Mouse (Mus musculus): ENCODE measurements around the gene Pacsin1. TPM values are rescaled to one million over a fixed set of nuclear protein-coding genes. Genes with fewer than 3 reads are reported as not detected.

Pacsin1 gene
- polyA plus RNA-seq, 1 experiment: 12.0 TPM

GRCm38 (mm10) chr17:27678924-27679813, 23.9 kb downstream of the Pacsin1 start:
- Histone ChIP-seq H3K4me3 (replicated peaks; ENCODE audit: control insufficient read depth, low read depth, low read length) (no peak overlapping the region), H3K27ac (ENCODE audit: control insufficient read depth, insufficient read depth, low read depth, low read length, poor library complexity) (no peak overlapping the region), H3K4me1 (ENCODE audit: control insufficient read depth, insufficient read depth, low read length) (no peaks in the 10 kb centered on the region)
- no peak for TF ChIP-seq POLR2A (IDR thresholded peaks at IDR 0.05; ENCODE audit: borderline replicate concordance, control insufficient read depth, low read depth, low read length)
- TF ChIP-seq CTCF (IDR thresholded peaks at IDR 0.05; ENCODE audit: control insufficient read depth, insufficient read depth, low read length): no peak
- 67% methylated on average over 11 of the region's 11 CpGs for WGBS

- TF ChIP-seq POLR2A (IDR thresholded peaks at IDR 0.05; ENCODE audit: borderline replicate concordance, control insufficient read depth, low read depth, low read length): no peak
- TF ChIP-seq CTCF (IDR thresholded peaks at IDR 0.05; ENCODE audit: control insufficient read depth, insufficient read depth, low read length): no peak
- H3K27ac ChIP-seq (ENCODE audit: control insufficient read depth, insufficient read depth, low read depth, low read length, poor library complexity): no peak overlapping the region
- WGBS: 2% methylated on average over 50 of the region's 53 CpGs
- H3K4me3 ChIP-seq (replicated peaks; ENCODE audit: control insufficient read depth, low read depth, low read length): no peak overlapping the region
- H3K4me1 ChIP-seq (ENCODE audit: control insufficient read depth, insufficient read depth, low read length): no peaks in the 10 kb centered on the region
Observed at GRCm38 (mm10) chr17:27684886-27685549, 29.7 kb downstream of the Pacsin1 start.

- no peak overlapping the region for H3K27ac ChIP-seq (ENCODE audit: control insufficient read depth, insufficient read depth, low read depth, low read length, poor library complexity)
- no peak overlapping the region for H3K4me3 ChIP-seq (replicated peaks; ENCODE audit: control insufficient read depth, low read depth, low read length)
- no peaks in the 10 kb centered on the region for H3K4me1 ChIP-seq (ENCODE audit: control insufficient read depth, insufficient read depth, low read length)
- WGBS: 4% methylated on average over 11 of the region's 11 CpGs
- TF ChIP-seq CTCF (IDR thresholded peaks at IDR 0.05; ENCODE audit: control insufficient read depth, insufficient read depth, low read length) (no peak), POLR2A (IDR thresholded peaks at IDR 0.05; ENCODE audit: borderline replicate concordance, control insufficient read depth, low read depth, low read length) (no peak)
Observed at GRCm38 (mm10) chr17:27685550-27685913, 30.2 kb downstream of the Pacsin1 start.

- TF ChIP-seq CTCF (IDR thresholded peaks at IDR 0.05; ENCODE audit: control insufficient read depth, insufficient read depth, low read length): no peak
- TF ChIP-seq POLR2A (IDR thresholded peaks at IDR 0.05; ENCODE audit: borderline replicate concordance, control insufficient read depth, low read depth, low read length): no peak
- H3K4me3 ChIP-seq (replicated peaks; ENCODE audit: control insufficient read depth, low read depth, low read length): no peak overlapping the region
- H3K4me1 ChIP-seq (ENCODE audit: control insufficient read depth, insufficient read depth, low read length): no peaks in the 10 kb centered on the region
- WGBS: 17% methylated on average over 5 of the region's 5 CpGs
- H3K27ac ChIP-seq (ENCODE audit: control insufficient read depth, insufficient read depth, low read depth, low read length, poor library complexity): no peak overlapping the region
Observed at GRCm38 (mm10) chr17:27686395-27686794, 31.1 kb downstream of the Pacsin1 start.

- TF ChIP-seq POLR2A (IDR thresholded peaks at IDR 0.05; ENCODE audit: borderline replicate concordance, control insufficient read depth, low read depth, low read length) (no peak), CTCF (IDR thresholded peaks at IDR 0.05; ENCODE audit: control insufficient read depth, insufficient read depth, low read length) (no peak)
- H3K4me3 ChIP-seq (replicated peaks; ENCODE audit: control insufficient read depth, low read depth, low read length): no peak overlapping the region
- H3K27ac ChIP-seq (ENCODE audit: control insufficient read depth, insufficient read depth, low read depth, low read length, poor library complexity): no peak overlapping the region
- no peaks in the 10 kb centered on the region for H3K4me1 ChIP-seq (ENCODE audit: control insufficient read depth, insufficient read depth, low read length)
- 46% methylated on average over 14 of the region's 14 CpGs for WGBS
Observed at GRCm38 (mm10) chr17:27690993-27691693, 35.8 kb downstream of the Pacsin1 start.

- WGBS: 71% methylated on average over 17 of the region's 17 CpGs
- TF ChIP-seq CTCF (IDR thresholded peaks at IDR 0.05; ENCODE audit: control insufficient read depth, insufficient read depth, low read length) (no peak), POLR2A (IDR thresholded peaks at IDR 0.05; ENCODE audit: borderline replicate concordance, control insufficient read depth, low read depth, low read length) (no peak)
Observed at GRCm38 (mm10) chr17:27699641-27700244, 44.4 kb downstream of the Pacsin1 start.

GRCm38 (mm10) chr17:27700812-27701211, 45.5 kb downstream of the Pacsin1 start:
- Histone ChIP-seq H3K4me1 (ENCODE audit: control insufficient read depth, insufficient read depth, low read length) (no peaks in the 10 kb centered on the region), H3K4me3 (replicated peaks; ENCODE audit: control insufficient read depth, low read depth, low read length) (no peak overlapping the region), H3K27ac (ENCODE audit: control insufficient read depth, insufficient read depth, low read depth, low read length, poor library complexity) (no peak overlapping the region)
- TF ChIP-seq POLR2A (IDR thresholded peaks at IDR 0.05; ENCODE audit: borderline replicate concordance, control insufficient read depth, low read depth, low read length) (no peak), CTCF (IDR thresholded peaks at IDR 0.05; ENCODE audit: control insufficient read depth, insufficient read depth, low read length) (no peak)
- 79% methylated on average over 2 of the region's 2 CpGs for WGBS

More at GRCm38 (mm10) chr17:27699641-27700244, 44.4 kb downstream of the Pacsin1 start:
- Histone ChIP-seq H3K4me1 (ENCODE audit: control insufficient read depth, insufficient read depth, low read length) (no peaks in the 10 kb centered on the region), H3K27ac (ENCODE audit: control insufficient read depth, insufficient read depth, low read depth, low read length, poor library complexity) (no peak overlapping the region), H3K4me3 (replicated peaks; ENCODE audit: control insufficient read depth, low read depth, low read length) (no peak overlapping the region)

All from bone marrow, adult 2 months (tissue).